Mouse (Mus musculus) megakaryocyte, embryonic 14.5 days (primary cell): ENCODE data around the gene Angptl2. TPM values are rescaled to one million over a fixed set of nuclear protein-coding genes. Genes with fewer than 3 reads are reported as not detected.

ENCODE experiments used
- H3K27me3 ChIP-seq: replicated peaks from 2 replicates; pipeline ENCODE3; 2012; ENCODE audit warnings: inconsistent platforms
- H3K36me3 ChIP-seq: replicated peaks from 2 replicates; pipeline ENCODE3; 2012; ENCODE audit warnings: low read length, inconsistent platforms, mixed read lengths
- H3K4me1 ChIP-seq: 2 replicates; pipeline ENCODE4 v1.6.1; 2012; ENCODE audit warnings: inconsistent platforms
- H3K4me3 ChIP-seq: replicated peaks from 2 replicates; pipeline ENCODE3; 2012; ENCODE audit warnings: moderate library complexity, mild to moderate bottlenecking, inconsistent platforms
- H3K9me3 ChIP-seq: 2 replicates; pipeline ENCODE4 v1.6.1; 2012; ENCODE audit warnings: inconsistent platforms
- FLI1 ChIP-seq: IDR thresholded peaks from 2 replicates; pipeline ENCODE4 v1.6.1; 2012; ENCODE audit warnings: low read length, inconsistent platforms, mixed read lengths
- GATA1 ChIP-seq: IDR thresholded peaks from 3 replicates; pipeline ENCODE4 v1.6.1; 2012; ENCODE audit warnings: mixed read lengths, low read length, inconsistent platforms, borderline replicate concordance
- polyA plus RNA-seq: library from polyadenylated mRNA; stranded (reverse); fragments of >175 nt; gene quantifications from 2 replicates; pipeline ENCODE4 v1.2.3, GENCODE M21; 2012; ENCODE audit warnings: low replicate concordance; ENCODE audit not compliant: insufficient read depth

Gene Angptl2
- polyA plus RNA-seq = 0.28 TPM in 1 of 2 replicates, not detected in the other

DNA sequence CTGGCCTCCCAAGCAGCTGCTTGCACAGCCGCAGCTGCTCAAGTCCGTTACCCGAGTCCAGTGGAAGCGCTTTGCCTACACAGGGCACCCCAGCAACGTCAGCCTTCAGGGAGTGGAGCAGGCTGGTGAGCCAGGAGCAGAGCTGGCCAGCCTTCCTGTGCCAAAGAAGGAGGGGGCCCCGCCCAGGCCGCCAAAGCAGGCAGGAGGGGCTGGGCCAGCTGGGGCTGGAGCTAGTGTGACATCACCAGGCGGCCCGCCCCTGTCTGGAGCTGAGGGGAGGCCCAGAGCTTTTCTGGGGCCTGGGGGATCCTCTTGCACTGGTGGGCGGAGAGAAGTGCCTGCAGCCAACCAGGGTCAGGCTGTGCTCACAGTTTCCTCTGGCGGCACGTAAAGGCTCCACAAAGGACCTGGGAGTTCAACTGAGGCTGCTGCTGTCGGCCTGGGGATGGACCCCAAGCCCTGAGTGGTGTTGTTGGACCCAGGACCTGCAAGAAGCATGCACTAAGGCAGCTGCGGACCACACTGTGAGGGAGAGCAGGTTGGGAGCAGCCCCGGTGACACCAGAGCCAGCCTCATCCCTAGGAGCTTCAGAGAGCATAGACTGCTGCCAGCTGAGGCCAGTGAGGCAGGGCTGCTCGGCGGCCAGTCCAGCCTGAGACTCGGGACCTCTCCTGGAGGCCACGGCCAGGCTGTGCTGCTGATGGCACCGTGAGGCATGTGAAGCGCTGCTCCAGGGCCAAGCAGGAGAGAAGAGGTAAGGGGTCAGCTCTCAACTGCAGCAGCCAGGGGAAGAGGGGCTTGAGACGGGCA, at the start of gene Angptl2:
Angptl2 (plus strand) TSS at position 370 of the 810 bp plus-strand sequence.
- Histone ChIP-seq H3K4me1 (peaks cover 43% of the 10 kb centered on the region), H3K36me3 (no peaks in the 10 kb centered on the region), H3K27me3 (peaks cover 83% of the 10 kb centered on the region), H3K9me3 (no peaks in the 10 kb centered on the region), H3K4me3 (peak within 1 kb of the TSS; percentile 83)
- TF ChIP-seq GATA1 (no peak), FLI1 (no peak)

DNA sequence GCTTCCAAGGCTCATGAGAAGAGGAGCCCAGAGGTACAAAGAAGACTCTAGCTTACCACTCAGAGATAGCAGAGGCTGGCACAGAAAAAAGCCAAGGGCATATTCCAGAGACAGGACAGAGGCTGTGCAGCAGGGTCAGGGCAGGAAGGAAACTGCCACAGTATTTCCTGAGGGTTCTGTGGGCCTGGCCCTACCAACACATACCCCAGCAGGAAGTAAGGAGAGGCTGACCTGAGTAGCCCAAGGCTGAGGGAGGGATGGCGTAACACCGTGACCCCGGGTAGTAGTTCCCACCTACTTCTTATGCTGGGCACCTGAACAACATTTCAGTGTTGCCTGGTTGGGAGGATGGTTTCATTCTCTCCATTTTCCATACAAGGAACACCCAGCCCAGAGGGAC, 48.8 kb upstream of the Angptl2 start:
- Histone ChIP-seq H3K4me1 (peaks cover 51% of the 10 kb centered on the region), H3K36me3 (no peaks in the 10 kb centered on the region), H3K9me3 (no peaks in the 10 kb centered on the region), H3K27me3 (peaks cover 73% of the 10 kb centered on the region), H3K4me3 (no peak overlapping the region)
- no peak for TF ChIP-seq GATA1
- no peak for TF ChIP-seq FLI1

DNA sequence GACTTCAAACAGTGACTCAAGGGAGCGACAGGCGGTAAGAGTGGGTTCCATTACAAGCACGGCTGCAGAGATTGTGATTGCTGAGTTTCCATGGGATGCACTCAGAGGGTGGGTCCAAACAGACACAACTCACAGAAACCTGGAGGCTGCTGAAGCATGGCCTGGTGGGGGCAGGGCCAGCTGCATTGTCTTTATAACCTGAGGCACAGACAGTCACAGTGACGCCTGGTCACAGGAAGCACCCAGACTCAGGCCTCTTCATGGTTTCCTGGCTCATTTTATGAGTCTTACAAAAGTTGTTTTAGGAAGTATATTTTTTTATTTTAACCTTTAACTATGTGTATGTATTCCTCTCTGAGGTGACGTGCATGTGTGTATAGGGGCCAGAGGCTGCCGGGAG, 46.4 kb upstream of the Angptl2 start:
- Histone ChIP-seq H3K36me3 (no peaks in the 10 kb centered on the region), H3K9me3 (no peaks in the 10 kb centered on the region), H3K4me1 (peaks cover 57% of the 10 kb centered on the region), H3K4me3 (no peak overlapping the region), H3K27me3 (peaks cover 69% of the 10 kb centered on the region)
- TF ChIP-seq GATA1 (no peak), FLI1 (no peak)

DNA sequence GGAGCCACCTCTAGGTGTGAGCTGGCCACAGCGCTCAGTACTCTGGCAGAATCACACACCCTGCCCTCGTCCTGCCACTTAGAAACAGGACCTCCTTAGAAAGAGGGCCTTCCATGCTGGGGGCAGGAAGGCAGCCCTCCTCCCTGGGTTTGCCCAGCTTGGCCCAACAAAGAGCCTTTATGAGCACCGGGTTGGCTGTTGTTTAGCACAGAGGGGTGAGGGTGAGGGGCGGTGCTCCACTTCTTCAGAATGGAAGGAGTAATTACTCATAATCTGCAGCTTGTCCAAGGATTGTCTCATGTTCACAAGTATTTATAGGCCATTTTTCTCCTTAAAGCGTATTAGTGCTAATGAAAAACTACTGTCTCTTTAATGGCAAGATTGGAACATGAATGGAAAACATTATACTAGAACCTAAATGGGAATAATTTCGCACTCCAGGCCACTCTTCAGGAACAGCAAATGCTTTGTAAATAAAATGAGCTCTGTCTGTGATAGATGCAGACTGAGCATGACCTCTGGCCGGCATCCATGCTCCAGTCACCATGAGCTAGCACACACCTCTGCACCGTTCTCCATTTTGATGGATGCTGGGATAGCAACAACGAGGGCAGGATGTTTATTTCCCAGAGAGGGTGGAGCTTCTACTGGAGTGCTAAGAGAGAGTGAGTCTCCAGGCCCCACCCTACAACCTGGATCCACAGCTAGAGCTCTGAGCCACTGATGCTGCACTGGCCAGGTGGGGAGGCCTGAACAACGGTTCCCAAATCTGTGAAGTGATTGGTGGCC, 44.9 kb upstream of the Angptl2 start:
- no peak overlapping the region for H3K4me3 ChIP-seq
- peaks cover 65% of the 10 kb centered on the region for H3K27me3 ChIP-seq
- peaks cover 42% of the 10 kb centered on the region for H3K4me1 ChIP-seq
- TF ChIP-seq FLI1 (no peak), GATA1 (no peak)
- no peaks in the 10 kb centered on the region for H3K9me3 ChIP-seq
- no peaks in the 10 kb centered on the region for H3K36me3 ChIP-seq

DNA sequence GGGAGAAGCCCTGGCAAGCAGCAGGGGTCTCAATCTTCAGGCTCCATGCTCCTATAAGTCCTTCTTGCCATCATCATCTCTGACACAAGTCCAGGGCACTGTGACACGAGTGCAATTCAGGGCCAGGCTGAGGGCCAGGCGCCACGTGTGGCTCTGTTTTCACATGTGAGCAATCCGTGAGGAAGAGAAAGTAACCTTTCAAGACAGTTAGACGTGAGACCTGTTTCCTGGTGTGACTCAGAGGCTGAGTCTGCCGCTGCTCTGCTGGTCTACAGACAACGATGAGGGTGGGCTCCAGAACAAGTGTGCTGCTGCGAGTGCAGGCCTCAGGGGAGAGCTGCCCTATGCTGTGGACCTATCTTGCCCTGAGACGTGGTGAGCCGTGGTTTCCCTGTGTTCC, 42.7 kb upstream of the Angptl2 start:
- H3K4me3 ChIP-seq = peak overlapping the region; percentile 53
- peaks cover 44% of the 10 kb centered on the region for H3K4me1 ChIP-seq
- H3K9me3 ChIP-seq = no peaks in the 10 kb centered on the region
- no peaks in the 10 kb centered on the region for H3K36me3 ChIP-seq
- TF ChIP-seq GATA1 (no peak), FLI1 (no peak)
- H3K27me3 ChIP-seq = peaks cover 61% of the 10 kb centered on the region

DNA sequence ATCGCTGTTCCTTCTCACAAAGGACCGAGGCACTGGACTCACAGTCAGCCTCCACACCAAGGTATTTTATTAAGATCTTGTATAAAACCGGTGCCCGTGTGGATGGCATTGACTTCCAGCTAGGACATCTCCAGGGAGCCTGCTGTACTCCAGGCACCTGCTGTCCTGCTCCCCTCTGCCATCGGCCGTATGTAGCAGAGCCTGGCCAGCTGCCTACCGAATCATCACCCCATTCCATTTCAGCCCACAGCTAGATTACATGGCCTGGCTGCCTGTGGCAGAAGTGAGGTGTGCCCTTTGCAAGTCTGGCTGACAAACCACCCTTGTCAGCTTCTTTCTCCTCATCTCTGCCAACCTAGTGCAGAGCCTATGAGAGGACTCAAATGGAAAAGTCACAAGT, 42.2 kb upstream of the Angptl2 start:
- Histone ChIP-seq H3K4me3 (no peak overlapping the region), H3K4me1 (peaks cover 50% of the 10 kb centered on the region), H3K36me3 (no peaks in the 10 kb centered on the region), H3K27me3 (peaks cover 63% of the 10 kb centered on the region), H3K9me3 (no peaks in the 10 kb centered on the region)
- no peak for TF ChIP-seq GATA1
- no peak for TF ChIP-seq FLI1

DNA sequence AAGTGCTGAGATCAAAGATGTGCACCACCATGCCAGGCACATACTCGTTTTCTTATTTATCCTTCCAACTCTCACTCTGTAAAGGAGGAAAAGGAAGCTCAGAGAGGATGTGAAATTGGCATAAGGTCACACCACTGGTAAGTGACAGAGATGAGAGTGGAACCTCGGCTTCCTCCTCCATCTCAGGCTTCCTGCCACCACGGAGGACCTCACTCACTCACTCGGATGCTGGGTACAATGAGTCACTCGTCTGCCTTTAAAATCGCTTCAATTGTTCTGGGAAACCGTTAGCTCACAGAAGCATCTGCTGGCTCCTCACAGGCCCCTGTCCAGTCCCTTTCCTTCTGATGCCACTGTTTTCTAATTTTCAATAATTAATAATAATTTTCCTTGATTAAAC, 39.4 kb upstream of the Angptl2 start:
- Histone ChIP-seq H3K36me3 (no peaks in the 10 kb centered on the region), H3K27me3 (peaks cover 65% of the 10 kb centered on the region), H3K4me1 (peaks cover 36% of the 10 kb centered on the region), H3K9me3 (no peaks in the 10 kb centered on the region), H3K4me3 (no peak overlapping the region)
- no peak for TF ChIP-seq FLI1
- TF ChIP-seq GATA1 = no peak

DNA sequence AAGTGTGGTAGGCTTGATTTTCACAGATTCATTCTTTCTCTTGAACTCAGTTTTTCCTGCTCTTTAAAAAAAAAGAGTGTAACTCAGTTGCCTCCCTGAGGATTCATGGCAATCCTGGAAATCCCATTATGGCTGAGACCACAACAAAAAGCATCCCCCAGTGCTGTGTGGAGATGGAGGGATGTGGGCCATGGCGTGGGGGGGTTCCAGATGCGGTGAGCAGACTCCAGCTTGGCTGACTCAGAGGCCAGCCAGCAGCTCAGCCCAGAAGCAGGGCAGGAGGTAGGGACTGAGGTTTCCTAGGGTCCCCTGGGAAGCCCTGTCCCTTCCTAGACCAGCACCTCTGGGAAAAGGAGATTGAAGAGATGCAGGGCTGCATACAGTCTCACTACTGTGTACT, 38.9 kb upstream of the Angptl2 start:
- H3K9me3 ChIP-seq = no peaks in the 10 kb centered on the region
- H3K36me3 ChIP-seq = no peaks in the 10 kb centered on the region
- TF ChIP-seq FLI1 = no peak
- no peak for TF ChIP-seq GATA1
- H3K4me1 ChIP-seq = peaks cover 36% of the 10 kb centered on the region
- H3K27me3 ChIP-seq = peaks cover 64% of the 10 kb centered on the region
- H3K4me3 ChIP-seq = no peak overlapping the region

DNA sequence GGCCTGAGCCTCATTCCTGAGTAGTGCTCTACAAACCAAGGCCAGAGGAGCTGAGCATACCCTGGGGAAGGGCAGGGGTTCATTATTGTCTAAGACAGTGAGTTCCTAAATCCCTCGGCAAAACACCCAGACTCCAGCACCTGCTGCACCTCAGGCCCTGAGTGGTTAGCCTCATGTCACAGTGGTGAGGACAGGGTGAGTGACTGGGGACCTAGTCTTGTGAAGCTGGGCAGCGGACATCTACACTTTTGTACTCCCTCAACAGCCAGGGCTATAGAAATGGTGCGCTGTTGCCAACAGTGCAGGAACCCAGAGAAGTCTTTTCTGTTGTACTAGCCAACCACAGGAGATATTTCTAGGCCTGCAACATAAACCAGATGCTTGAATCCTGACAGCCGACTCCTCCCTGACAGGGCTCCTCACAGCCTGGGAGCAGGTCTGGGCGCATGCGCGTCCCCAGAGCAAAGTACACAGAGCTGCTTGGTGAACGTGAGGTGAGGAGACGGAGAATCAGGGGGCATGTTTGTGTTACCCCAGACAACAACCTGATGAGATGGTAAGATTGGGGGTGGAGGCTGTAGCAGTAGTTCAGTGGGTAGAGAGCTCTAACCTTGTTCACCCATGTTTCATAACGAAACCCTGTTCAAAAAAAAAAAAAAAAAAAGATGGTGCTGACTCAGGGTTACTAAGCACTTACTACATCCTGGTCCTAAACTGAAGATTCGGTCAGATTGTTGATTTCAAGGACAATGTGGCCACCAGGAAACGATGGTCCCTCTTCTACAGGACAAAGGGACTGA, 38.2 kb upstream of the Angptl2 start:
- H3K27me3 ChIP-seq = peaks cover 62% of the 10 kb centered on the region
- H3K4me1 ChIP-seq = peaks cover 39% of the 10 kb centered on the region
- no peak overlapping the region for H3K4me3 ChIP-seq
- no peak for TF ChIP-seq FLI1
- TF ChIP-seq GATA1 = no peak
- H3K36me3 ChIP-seq = no peaks in the 10 kb centered on the region
- H3K9me3 ChIP-seq = no peaks in the 10 kb centered on the region
